Mouse (Mus musculus) ES-E14 (cell line): ENCODE results near the gene Vps9d1. TPM values are rescaled to one million over a fixed set of nuclear protein-coding genes. Genes with fewer than 3 reads are reported as not detected.

Experiments used
- DNase-seq: peaks from one replicate; pipeline ENCODE4 v3.0.0-alpha.2; 2013; ENCODE audit warnings: low read depth, low spot score
- H3K27ac ChIP-seq: 2 replicates; pipeline ENCODE4 v1.5.1; 2012; ENCODE audit warnings: low read depth, mild to moderate bottlenecking, low read length, moderate library complexity, mixed read lengths; ENCODE audit not compliant: poor library complexity, insufficient read depth, severe bottlenecking
- H3K36me3 ChIP-seq: 2 replicates; pipeline ENCODE4 v1.6.1; 2012; ENCODE audit warnings: mild to moderate bottlenecking, low read length, moderate library complexity, mixed read lengths; ENCODE audit not compliant: control insufficient read depth, poor library complexity, insufficient read depth, severe bottlenecking
- H3K4me1 ChIP-seq, 2 experiments: fragments of 150-350 bp in 1 of 2; sonication (generic) in 1 of 2; 2 replicates each; pipeline ENCODE4 v1.6.1; 2012; ENCODE audit warnings: low read length in 2 of 2, mild to moderate bottlenecking in 1 of 2, mixed read lengths in 1 of 2; ENCODE audit not compliant: control insufficient read depth in 2 of 2, insufficient read depth in 2 of 2, poor library complexity in 1 of 2
- H3K4me3 ChIP-seq, 2 experiments: fragments of 150-350 bp in 1 of 2; sonication (generic) in 1 of 2; 2 replicates each; pipeline ENCODE4 v1.5.1; 2012; ENCODE audit warnings: low read length in 2 of 2, low read depth in 1 of 2, mild to moderate bottlenecking in 1 of 2, mixed read lengths in 1 of 2; ENCODE audit not compliant: insufficient read depth in 1 of 2, poor library complexity in 1 of 2, severe bottlenecking in 1 of 2
- H3K9ac ChIP-seq: 2 replicates; pipeline ENCODE4 v1.6.1; 2012; ENCODE audit warnings: low read depth, mild to moderate bottlenecking, low read length, mixed read lengths; ENCODE audit not compliant: poor library complexity, insufficient read depth, severe bottlenecking
- H3K9me3 ChIP-seq: fragments of 150-350 bp; sonication (generic); 2 replicates; pipeline ENCODE4 v1.6.1; 2012; ENCODE audit warnings: low read depth, mild to moderate bottlenecking, low read length; ENCODE audit not compliant: control insufficient read depth, insufficient read depth
- CHD2 ChIP-seq: IDR thresholded peaks from 2 replicates; pipeline ENCODE4 v1.6.1; 2014; ENCODE audit warnings: mild to moderate bottlenecking, low read depth, low read length, inconsistent platforms
- HCFC1 ChIP-seq: IDR thresholded peaks from 2 replicates; pipeline ENCODE4 v1.6.1; 2012; ENCODE audit warnings: low read length, inconsistent platforms, borderline replicate concordance; ENCODE audit not compliant: insufficient read depth
- MAFK ChIP-seq: IDR thresholded peaks from 2 replicates; pipeline ENCODE4 v1.6.1; 2014; ENCODE audit warnings: mild to moderate bottlenecking, low read depth, low read length, inconsistent platforms; ENCODE audit not compliant: insufficient read depth
- ZC3H11A ChIP-seq: IDR thresholded peaks from 2 replicates; pipeline ENCODE4 v1.6.1; 2012; ENCODE audit warnings: low read depth, mild to moderate bottlenecking, inconsistent platforms, low read length, borderline replicate concordance
- ZNF384 ChIP-seq: IDR thresholded peaks from 2 replicates; pipeline ENCODE4 v1.6.1; 2012; ENCODE audit warnings: low read depth, low read length, inconsistent platforms
- in situ Hi-C, 2 experiments: fragments of 600-800 bp; cut with MboI; formaldehyde crosslinking; loops; one replicate each; pipeline ENCODE4 v1.15.1; 2025; ENCODE audit warnings: low sequenced_read_pairs in 2 of 2, inconsistent platforms in 1 of 2; ENCODE audit not compliant: unreplicated experiment in 2 of 2
- total RNA-seq: library from RNA; depleted of rRNA; stranded (reverse); fragments of 300-350 nt; gene quantifications from 2 replicates; pipeline ENCODE4 v1.2.3, GENCODE M21; 2012

Vps9d1 gene
- total RNA-seq, 1 experiment: 10.8 TPM

- Histone ChIP-seq H3K9ac (no peak overlapping the region), H3K9me3 (no peaks in the 10 kb centered on the region), H3K36me3 (peaks cover 26% of the 10 kb centered on the region), H3K27ac (no peak overlapping the region), H3K4me3 (no peak overlapping the region), H3K4me1 (no peaks in the 10 kb centered on the region)
- in situ Hi-C loops: no loop called here
- no peak for TF ChIP-seq ZNF384
- no peak for TF ChIP-seq CHD2
- TF ChIP-seq ZC3H11A: no peak
- no peak for TF ChIP-seq HCFC1
- no peak for DNase-seq
These were observed 37.6 kb upstream of the Vps9d1 start for GRCm38 (mm10) chr8:123291716-123292115.

- Histone ChIP-seq H3K4me3 (no peak overlapping the region), H3K4me1 (no peaks in the 10 kb centered on the region), H3K9me3 (no peaks in the 10 kb centered on the region), H3K27ac (no peak overlapping the region), H3K9ac (no peak overlapping the region), H3K36me3 (peaks cover 21% of the 10 kb centered on the region)
- DNase-seq: no peak
- TF ChIP-seq MAFK (no peak), HCFC1 (no peak), ZNF384 (no peak), ZC3H11A (no peak), CHD2 (no peak)
- in situ Hi-C loops: no loop called here
These were observed 36.5 kb upstream of the Vps9d1 start for GRCm38 (mm10) chr8:123290679-123291078.

DNA sequence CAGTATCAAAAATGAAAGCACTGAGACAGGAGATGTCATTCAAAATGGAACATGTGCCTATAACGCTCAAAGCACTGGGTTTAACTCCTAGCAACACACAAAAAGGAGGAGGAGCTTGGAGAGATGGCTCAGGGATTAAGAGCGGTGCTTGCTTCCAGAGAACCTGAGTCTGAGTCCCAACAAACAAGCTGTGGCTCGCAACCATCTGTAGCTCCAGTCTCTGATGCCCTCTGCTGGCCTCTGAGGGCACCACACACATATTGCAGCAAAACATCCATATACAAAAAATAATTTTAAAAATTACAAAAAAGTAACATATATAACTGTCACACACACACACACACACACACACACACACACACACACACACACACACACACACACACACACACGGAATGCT is 36.0 kb upstream of the Vps9d1 start:
- in situ Hi-C loops: no loop called here
- DNase-seq: peak; percentile 26
- TF ChIP-seq HCFC1 (no peak), ZC3H11A (peak; percentile 15; the same call in 1 of the 2 replicates)
- Histone ChIP-seq H3K9me3 (no peaks in the 10 kb centered on the region), H3K36me3 (peaks cover 21% of the 10 kb centered on the region), H3K4me3 (no peak overlapping the region), H3K27ac (no peak overlapping the region), H3K9ac (no peak overlapping the region), H3K4me1 (no peaks in the 10 kb centered on the region)

GRCm38 (mm10) chr8:123287362-123287761 is 33.2 kb upstream of the Vps9d1 start:
- Histone ChIP-seq H3K9ac (no peak overlapping the region), H3K36me3 (peaks cover 22% of the 10 kb centered on the region), H3K9me3 (no peaks in the 10 kb centered on the region), H3K4me1 (no peaks in the 10 kb centered on the region), H3K27ac (no peak overlapping the region), H3K4me3 (no peak overlapping the region)
- in situ Hi-C loops: no loop called here
- no peak for TF ChIP-seq MAFK
- no peak for TF ChIP-seq ZNF384
- no peak for TF ChIP-seq ZC3H11A
- TF ChIP-seq CHD2: no peak
- DNase-seq: no peak

DNA sequence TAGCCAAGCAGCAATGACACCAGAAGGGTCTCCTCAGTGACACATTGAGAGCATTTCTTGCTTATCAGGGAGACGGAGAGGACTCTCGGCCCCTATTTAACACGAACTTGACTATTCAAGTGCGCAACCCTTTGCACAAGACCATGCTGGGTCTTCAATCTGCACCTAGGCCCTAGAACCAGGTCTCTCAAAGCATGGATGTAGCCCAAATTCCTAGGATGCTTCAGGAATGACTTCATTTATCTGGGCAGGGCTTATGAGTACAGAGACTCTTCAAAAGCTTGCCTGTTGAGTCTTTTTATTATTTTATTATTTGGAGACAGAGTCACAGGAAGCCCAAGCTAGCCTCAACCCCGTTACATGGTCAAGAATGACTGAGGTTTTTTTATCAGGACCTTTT is 30.3 kb upstream of the Vps9d1 start:
- H3K36me3 ChIP-seq: peaks cover 27% of the 10 kb centered on the region
- H3K4me1 ChIP-seq: no peaks in the 10 kb centered on the region
- TF ChIP-seq ZNF384: no peak
- TF ChIP-seq ZC3H11A: no peak
- no peak for TF ChIP-seq CHD2
- no peak for TF ChIP-seq MAFK
- TF ChIP-seq HCFC1: no peak
- H3K9ac ChIP-seq: no peak overlapping the region
- DNase-seq: no peak
- no peaks in the 10 kb centered on the region for H3K9me3 ChIP-seq
- no peak overlapping the region for H3K27ac ChIP-seq
- H3K4me3 ChIP-seq: no peak overlapping the region
- in situ Hi-C loops: no loop called here
